Mouse (Mus musculus) liver, embryonic 14.5 days (tissue): ENCODE measurements around the gene Gm17651. TPM values are rescaled to one million over a fixed set of nuclear protein-coding genes. Genes with fewer than 3 reads are reported as not detected.

Experiments
- ATAC-seq: fragments of 200-750 bp; cut with Nextera tagmentation; 2 replicates; pipeline ENCODE4 v1.8.0; 2017; ENCODE audit warnings: moderate number of reproducible peaks, mild to moderate bottlenecking, moderate library complexity; ENCODE audit not compliant: insufficient read depth
- DNase-seq, 3 experiments: peaks; one replicate each; pipeline ENCODE4 v3.0.0-alpha.2; 2012 to 2013; ENCODE audit warnings: low read depth in 3 of 3, low spot score in 3 of 3
- H3K27ac ChIP-seq: fragments of 300-500 bp; sonication (generic); 2 replicates; pipeline ENCODE4 v1.5.1; 2014; ENCODE audit warnings: moderate library complexity, mild to moderate bottlenecking, control low read depth, inconsistent platforms
- H3K27me3 ChIP-seq: fragments of 300-500 bp; sonication (generic); 2 replicates; pipeline ENCODE4 v1.6.1; 2014; ENCODE audit warnings: mild to moderate bottlenecking, low read length, moderate library complexity; ENCODE audit not compliant: control insufficient read depth, insufficient read depth
- H3K36me3 ChIP-seq: fragments of 300-500 bp; sonication (generic); replicated peaks from 2 replicates; pipeline ENCODE4 v1.6.1; 2014; ENCODE audit warnings: low read depth; ENCODE audit not compliant: control insufficient read depth, insufficient read depth
- H3K4me1 ChIP-seq, 2 experiments: fragments of 200-500 bp in 1 of 2; fragments of 300-500 bp in 1 of 2; sonication (generic) in 1 of 2; replicated peaks; 2 replicates each; pipeline ENCODE4 v1.6.1; 2012 to 2014; ENCODE audit warnings: antibody characterized with exemption in 1 of 2, inconsistent platforms in 1 of 2, low read length in 1 of 2; ENCODE audit not compliant: control insufficient read depth in 2 of 2, insufficient read depth in 2 of 2
- H3K4me2 ChIP-seq: fragments of 300-500 bp; sonication (generic); 2 replicates; pipeline ENCODE4 v1.6.1; 2014; ENCODE audit warnings: low read depth, mild to moderate bottlenecking, control low read depth, moderate library complexity
- H3K4me3 ChIP-seq, 2 experiments: fragments of 200-500 bp in 1 of 2; fragments of 300-500 bp in 1 of 2; sonication (generic) in 1 of 2; 2 replicates each; pipeline ENCODE4 v1.5.1; 2012 to 2014; ENCODE audit warnings: low read depth in 2 of 2, low read length in 2 of 2, mild to moderate bottlenecking in 2 of 2, control low read depth in 1 of 2, inconsistent platforms in 1 of 2, moderate library complexity in 1 of 2; ENCODE audit not compliant: insufficient read depth in 1 of 2
- H3K9ac ChIP-seq: fragments of 300-500 bp; sonication (generic); replicated peaks from 2 replicates; pipeline ENCODE4 v1.6.1; 2014; ENCODE audit warnings: mild to moderate bottlenecking, control low read depth, moderate library complexity
- H3K9me3 ChIP-seq: fragments of 300-500 bp; sonication (generic); 2 replicates; pipeline ENCODE4 v1.6.1; 2016; ENCODE audit warnings: low read length, mixed read lengths; ENCODE audit not compliant: control insufficient read depth
- CTCF ChIP-seq: IDR thresholded peaks from 2 replicates; pipeline ENCODE4 v1.5.1; 2016; ENCODE audit warnings: antibody characterized with exemption, low read depth, control low read depth
- EP300 ChIP-seq: IDR thresholded peaks from 2 replicates; pipeline ENCODE4 v1.6.1; 2016; ENCODE audit warnings: antibody characterized with exemption, low read depth
- WGBS: fragments of 180-500 bp; shearing (Covaris S2); extraction: QIAGEN DNeasy Blood & Tissue Kit; methylation state at CpG from one replicate; pipeline ENCODE4 v1.1.7; 2014; ENCODE audit not compliant: insufficient replicate concordance; 5-methylcytosine and 5-hydroxymethylcytosine counted together
- polyA plus RNA-seq, 2 experiments: library from polyadenylated mRNA; depleted of rRNA in 1 of 2; stranded (reverse) in 1 of 2; unstranded in 1 of 2; fragments of >200 nt; fragmentation: Nextera tagmentation in 1 of 2; extraction: Ambion mirVana in 1 of 2; gene quantifications; 2 replicates each; pipeline versions ENCODE4 v1.2.1 to v1.2.3; 2012 to 2014

Gm17651 gene
- polyA plus RNA-seq, 2 experiments, result not detected

- TF ChIP-seq EP300, result no peak
- no peak for TF ChIP-seq CTCF
- Histone ChIP-seq H3K4me1 (no peaks in the 10 kb centered on the region), H3K27ac (no peak overlapping the region), H3K36me3 (no peaks in the 10 kb centered on the region), H3K9ac (no peak overlapping the region), H3K4me3 (no peak overlapping the region), H3K4me2 (no peak overlapping the region), H3K27me3 (no peaks in the 10 kb centered on the region), H3K9me3 (no peaks in the 10 kb centered on the region)
- ATAC-seq (no peak), DNase-seq (no peak)
- 61% methylated on average over 4 of the region's 4 CpGs for WGBS
Observed at GRCm38 (mm10) chr3:97706561-97706960, 32.1 kb upstream of the Gm17651 start.

GRCm38 (mm10) chr3:97705508-97705907, 31.0 kb upstream of the Gm17651 start:
- Histone ChIP-seq H3K27ac (no peak overlapping the region), H3K4me1 (no peaks in the 10 kb centered on the region), H3K27me3 (no peaks in the 10 kb centered on the region), H3K4me2 (no peak overlapping the region), H3K9me3 (no peaks in the 10 kb centered on the region), H3K36me3 (no peaks in the 10 kb centered on the region), H3K9ac (no peak overlapping the region), H3K4me3 (no peak overlapping the region)
- TF ChIP-seq CTCF (no peak), EP300 (no peak)
- no peak for ATAC-seq
- 49% methylated on average over 3 of the region's 3 CpGs for WGBS
- DNase-seq, result no peak

- ATAC-seq (no peak), DNase-seq (no peak)
- Histone ChIP-seq H3K27ac (no peak overlapping the region), H3K36me3 (no peaks in the 10 kb centered on the region), H3K4me3 (no peak overlapping the region), H3K9me3 (no peaks in the 10 kb centered on the region), H3K4me1 (no peaks in the 10 kb centered on the region), H3K4me2 (no peak overlapping the region), H3K27me3 (no peaks in the 10 kb centered on the region), H3K9ac (no peak overlapping the region)
- 70% methylated on average over 11 of the region's 11 CpGs for WGBS
- no peak for TF ChIP-seq EP300
- TF ChIP-seq CTCF, result no peak
Observed at GRCm38 (mm10) chr3:97702448-97703080, 28.1 kb upstream of the Gm17651 start.

- Histone ChIP-seq H3K27me3 (no peaks in the 10 kb centered on the region), H3K4me2 (no peak overlapping the region), H3K4me1 (no peaks in the 10 kb centered on the region), H3K27ac (no peak overlapping the region), H3K9ac (no peak overlapping the region), H3K9me3 (no peaks in the 10 kb centered on the region), H3K36me3 (no peaks in the 10 kb centered on the region), H3K4me3 (no peak overlapping the region)
- WGBS, result 38% methylated on average over 3 of the region's 3 CpGs
- ATAC-seq (no peak), DNase-seq (no peak)
- TF ChIP-seq CTCF, result no peak
- TF ChIP-seq EP300, result no peak
Observed at GRCm38 (mm10) chr3:97701198-97701597, 26.7 kb upstream of the Gm17651 start.

- Histone ChIP-seq H3K36me3 (no peaks in the 10 kb centered on the region), H3K4me3 (no peak overlapping the region), H3K27ac (no peak overlapping the region), H3K27me3 (no peaks in the 10 kb centered on the region), H3K9me3 (no peaks in the 10 kb centered on the region), H3K9ac (no peak overlapping the region), H3K4me2 (no peak overlapping the region), H3K4me1 (no peaks in the 10 kb centered on the region)
- no peak for ATAC-seq
- TF ChIP-seq EP300, result no peak
- TF ChIP-seq CTCF, result no peak
- no peak for DNase-seq
- 42% methylated on average over 3 of the region's 3 CpGs for WGBS
Observed at GRCm38 (mm10) chr3:97699061-97699460, 24.6 kb upstream of the Gm17651 start.
